Mouse (Mus musculus): ENCODE results near the gene C5ar1. TPM values are rescaled to one million over a fixed set of nuclear protein-coding genes. Genes with fewer than 3 reads are reported as not detected.
A peak's percentile ranks its signal among the peaks of the same experiment; 100 is the strongest.
"Not testable (repeated sequence)": the region's sequence is repeated elsewhere in the genome, so short reads cannot be mapped to it uniquely, and the experiment has no call there.

Gene C5ar1
- total and polyA plus RNA-seq, 3 experiments = not detected

- Histone ChIP-seq H3K9me3 (replicated peaks; ENCODE audit: insufficient read depth, low read length) (no peaks in the 10 kb centered on the region), H3K79me2 (ENCODE audit: control insufficient read depth, insufficient read depth, low read length, poor library complexity) (peaks cover 34% of the 10 kb centered on the region), H3K36me3 (ENCODE audit: control insufficient read depth in 1 of 2, insufficient read depth in 2 of 2, low read length in 2 of 2) (peaks cover 0 to 12% of the 10 kb centered on the region in 2 experiments; a peak in 2 of 4 replicates), H3K27ac (ENCODE audit: control insufficient read depth, low read depth, low read length) (no peak overlapping the region), H3K4me3 (ENCODE audit: control insufficient read depth in 1 of 2, insufficient read depth in 1 of 2, low read depth in 2 of 2, low read length in 2 of 2) (no peak overlapping the region), H3K4me1 (ENCODE audit: control insufficient read depth in 1 of 2, insufficient read depth in 2 of 2, low read length in 2 of 2) (peaks cover 2 to 21% of the 10 kb centered on the region in 2 experiments), H3K9ac (ENCODE audit: control insufficient read depth, low read depth, low read length, poor library complexity, severe bottlenecking) (no peak overlapping the region), H3K27me3 (ENCODE audit: control insufficient read depth in 1 of 2, insufficient read depth in 2 of 2, low read length in 2 of 2) (no peaks in the 10 kb centered on the region)
- DNase-seq (ENCODE audit: low read depth, low spot score) = no peak
- TF ChIP-seq MAZ (IDR thresholded peaks at IDR 0.05; ENCODE audit: low read depth, low read length) (no peak), ZKSCAN1 (IDR thresholded peaks at IDR 0.05; ENCODE audit: low read depth, low read length) (no peak), MAFK (IDR thresholded peaks at IDR 0.05; ENCODE audit: borderline replicate concordance, low read depth, low read length) (no peak), ZNF384 (IDR thresholded peaks at IDR 0.05; ENCODE audit: low read depth, low read length) (no peak), ZC3H11A (IDR thresholded peaks at IDR 0.05; ENCODE audit: low read depth, low read length) (no peak)
Measured at GRCm38 (mm10) chr7:16271139-16271538, 11.8 kb upstream of the C5ar1 start.

GRCm38 (mm10) chr7:16266593-16266992, 7.3 kb upstream of the C5ar1 start:
- not testable (repeated sequence) for H3K9me3 ChIP-seq (replicated peaks; ENCODE audit: insufficient read depth, low read length); H3K4me3 ChIP-seq (ENCODE audit: control insufficient read depth in 1 of 2, insufficient read depth in 1 of 2, low read depth in 2 of 2, low read length in 2 of 2); H3K27ac ChIP-seq (ENCODE audit: control insufficient read depth, low read depth, low read length); H3K79me2 ChIP-seq (ENCODE audit: control insufficient read depth, insufficient read depth, low read length, poor library complexity); H3K27me3 ChIP-seq (ENCODE audit: control insufficient read depth in 1 of 2, insufficient read depth in 2 of 2, low read length in 2 of 2); H3K9ac ChIP-seq (ENCODE audit: control insufficient read depth, low read depth, low read length, poor library complexity, severe bottlenecking)
- peak; percentile 85 for DNase-seq (ENCODE audit: low read depth, low spot score)
- H3K4me1 ChIP-seq (ENCODE audit: control insufficient read depth in 1 of 2, insufficient read depth in 2 of 2, low read length in 2 of 2) = peaks cover 2 to 15% of the 10 kb centered on the region in 2 experiments; a peak in 3 of 4 replicates
- H3K36me3 ChIP-seq (ENCODE audit: control insufficient read depth in 1 of 2, insufficient read depth in 2 of 2, low read length in 2 of 2) = peaks cover 0 to 13% of the 10 kb centered on the region in 2 experiments; a peak in 2 of 4 replicates
- TF ChIP-seq TBP (IDR thresholded peaks at IDR 0.05; ENCODE audit: low read depth, low read length) = 0 out of 2 replicates have a peak, but pooled peaks have one; percentile 24
- 0 out of 4 replicates have a peak, but pooled peaks of 1 of the 2 experiments have one; percentile 5 for TF ChIP-seq EP300 (IDR thresholded peaks at IDR 0.05; ENCODE audit: low read depth in 1 of 2, low read length in 2 of 2)
- TF ChIP-seq POLR2A (IDR thresholded peaks at IDR 0.05; ENCODE audit: control insufficient read depth in 1 of 2, insufficient read depth in 1 of 2, low read depth in 1 of 2, low read length in 2 of 2, poor library complexity in 1 of 2) = peak in 1 of 2 experiments; percentile 44; a peak in 1 of 4 replicates
- 0 out of 2 replicates have a peak, but pooled peaks have one; percentile 22 for TF ChIP-seq USF1 (IDR thresholded peaks at IDR 0.05; ENCODE audit: low read depth, low read length)
- peak; percentile 26 for TF ChIP-seq SIN3A (IDR thresholded peaks at IDR 0.05; ENCODE audit: low read length)
- 0 out of 2 replicates have a peak, but pooled peaks have one; percentile 21 for TF ChIP-seq MXI1 (IDR thresholded peaks at IDR 0.05; ENCODE audit: low read depth, low read length)
- 0 out of 2 replicates have a peak, but pooled peaks have one; percentile 23 for TF ChIP-seq ELF1 (IDR thresholded peaks at IDR 0.05; ENCODE audit: low read depth, low read length)
- 0 out of 2 replicates have a peak, but pooled peaks have one; percentile 16 for TF ChIP-seq POLR2AphosphoS5 (IDR thresholded peaks at IDR 0.05; ENCODE audit: borderline replicate concordance, low read depth, low read length)
- peak; percentile 51 for TF ChIP-seq ETS1 (IDR thresholded peaks at IDR 0.05; ENCODE audit: low read depth, low read length)
- peak; percentile 60; the same call in 1 of the 2 replicates for TF ChIP-seq BHLHE40 (IDR thresholded peaks at IDR 0.05; ENCODE audit: borderline replicate concordance, low read depth, low read length)
- peak; percentile 46; the same call in 1 of the 2 replicates for TF ChIP-seq POLR2AphosphoS2 (IDR thresholded peaks at IDR 0.05; ENCODE audit: low read length)
